Mouse (Mus musculus) R1 (cell line): ENCODE results near the gene Gm20873.
"Not testable (repeated sequence)": the region's sequence is repeated elsewhere in the genome, so short reads cannot be mapped to it uniquely, and the experiment has no call there.

ENCODE experiments used
- DNase-seq: peaks from one replicate; pipeline ENCODE4 v3.0.0-alpha.2; 2018; ENCODE audit warnings: low read depth, low spot score

Gm20873 gene

DNA sequence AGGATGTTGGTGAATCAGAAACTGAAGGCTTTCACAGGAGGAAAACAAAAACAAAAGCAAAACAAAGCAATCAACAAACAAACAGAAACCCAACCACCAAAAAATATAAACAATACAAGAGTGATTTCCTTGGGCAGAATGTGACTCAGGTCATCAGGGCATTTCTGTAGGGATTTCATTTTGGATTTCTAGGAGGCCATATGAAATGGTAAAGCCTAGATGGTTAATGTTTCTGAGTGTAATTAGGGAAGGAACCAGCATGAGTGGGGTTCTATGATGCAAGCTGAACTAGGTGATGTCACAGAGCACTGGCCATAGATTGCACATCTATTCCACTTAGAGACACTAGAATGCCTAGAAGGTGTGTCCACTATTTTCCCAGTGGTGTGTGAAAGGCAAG lies at the start of gene Gm20873:
Gene Gm20873, plus strand, starts transcription at position 301 of the 400 bp plus-strand sequence.
- DNase-seq = not testable (repeated sequence)

DNA sequence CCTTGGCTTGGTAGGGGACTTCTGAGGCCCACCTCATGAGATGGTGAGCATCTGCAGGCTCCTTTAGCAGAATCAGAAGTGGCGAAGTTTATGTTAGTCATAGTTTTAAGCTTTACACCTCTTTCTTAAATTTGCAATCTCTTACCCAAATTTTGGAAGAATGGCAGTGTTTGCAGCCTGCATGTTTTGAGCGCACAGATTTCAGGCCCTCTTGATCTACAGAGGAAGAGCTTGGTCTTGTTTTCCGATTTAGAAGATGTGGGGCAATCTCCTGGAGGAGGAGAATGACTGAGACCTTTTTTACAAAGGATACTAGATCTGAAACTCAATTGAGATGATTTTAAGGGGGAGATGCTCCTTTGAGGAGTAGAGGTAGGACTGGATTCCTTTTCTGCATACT lies 29.0 kb upstream of the Gm20873 start, which contains the start of gene Gm21746:
Gene Gm21746, minus strand, starts transcription at position 101 of the 400 bp plus-strand sequence.
- not testable (repeated sequence) for DNase-seq
